Mouse (Mus musculus) monocyte, adult 2 months (primary cell): ENCODE results near the gene Asah2.
A peak's percentile ranks its signal among the peaks of the same experiment; 100 is the strongest.
"Not testable (repeated sequence)": the region's sequence is repeated elsewhere in the genome, so short reads cannot be mapped to it uniquely, and the experiment has no call there.

Experiments
- DNase-seq, 2 experiments: peaks; one replicate each; pipeline ENCODE4 v3.0.0; 2022; ENCODE audit warnings: low spot score in 2 of 2, low read depth in 1 of 2

Asah2 gene

GRCm38 (mm10) chr19:32107771-32108306, at the start of gene Asah2:
Gene Asah2 (minus strand): TSS chr19:32108211.
- peak in 1 of 2 experiments; percentile 47 for DNase-seq

DNA sequence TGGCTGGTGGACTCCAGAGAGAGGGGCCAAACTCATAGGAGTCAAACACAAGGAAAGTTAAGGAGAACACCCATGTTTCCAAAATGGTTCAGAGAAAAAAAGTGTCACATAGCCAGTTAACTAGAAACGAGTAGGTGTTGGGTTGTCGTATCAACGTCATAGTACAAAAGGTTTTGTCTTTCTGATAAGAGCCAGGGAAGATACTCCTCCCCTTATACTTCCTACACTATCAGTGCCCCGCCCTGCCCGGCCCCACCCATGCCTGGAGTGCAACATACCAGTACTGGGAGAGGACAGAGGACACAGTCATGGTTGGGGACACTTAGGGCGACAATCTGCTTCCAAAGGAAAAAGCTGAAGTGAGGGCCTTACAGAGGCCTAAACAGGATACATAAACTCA, 49.0 kb upstream of the Asah2 start:
- no peak for DNase-seq

GRCm38 (mm10) chr19:32152529-32152928, 44.5 kb upstream of the Asah2 start:
- no peak for DNase-seq

- no peak for DNase-seq
Observed at GRCm38 (mm10) chr19:32148710-32149109, 40.7 kb upstream of the Asah2 start.

DNA sequence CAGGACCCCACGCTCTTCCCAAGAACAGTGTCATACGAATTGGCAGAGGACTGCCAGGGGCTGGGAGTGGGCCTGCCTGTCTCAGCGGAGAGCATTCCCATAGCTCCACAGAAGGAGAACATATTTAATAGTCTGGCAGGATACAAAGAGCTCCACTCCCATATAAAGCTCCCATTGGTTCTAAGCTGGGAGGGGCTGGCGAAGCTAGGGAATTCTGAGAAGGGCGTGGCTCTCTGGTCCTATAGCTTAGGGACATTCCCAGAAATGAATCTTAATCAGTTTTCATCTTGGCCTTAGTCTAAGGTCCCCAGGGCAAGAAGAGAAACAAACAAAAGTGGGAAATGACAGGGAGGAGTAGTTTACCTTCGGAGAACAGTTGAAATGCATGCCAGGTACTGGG, 34.4 kb upstream of the Asah2 start:
- DNase-seq, result no peak

- DNase-seq, result no peak
Observed at GRCm38 (mm10) chr19:32138361-32139088, 30.5 kb upstream of the Asah2 start.

DNA sequence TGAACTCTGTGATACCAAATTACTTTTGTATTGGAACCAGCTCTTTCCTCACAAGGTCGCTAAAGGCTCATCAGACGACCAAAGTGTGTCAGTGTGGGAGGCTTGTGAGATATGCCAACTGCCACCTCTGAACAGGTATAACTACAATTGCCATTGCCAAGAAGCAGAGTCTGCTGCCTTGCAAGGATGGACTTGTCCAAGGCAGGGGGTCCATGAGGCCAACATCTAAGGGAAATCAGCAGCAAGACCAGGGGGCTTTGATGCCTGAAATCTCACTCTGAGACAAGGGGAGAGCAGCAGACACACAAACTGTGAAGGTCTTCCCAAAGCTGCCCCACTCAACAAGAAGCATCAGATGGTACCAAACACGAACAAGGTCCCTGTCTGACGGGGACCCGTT, 29.9 kb upstream of the Asah2 start:
- no peak for DNase-seq

DNA sequence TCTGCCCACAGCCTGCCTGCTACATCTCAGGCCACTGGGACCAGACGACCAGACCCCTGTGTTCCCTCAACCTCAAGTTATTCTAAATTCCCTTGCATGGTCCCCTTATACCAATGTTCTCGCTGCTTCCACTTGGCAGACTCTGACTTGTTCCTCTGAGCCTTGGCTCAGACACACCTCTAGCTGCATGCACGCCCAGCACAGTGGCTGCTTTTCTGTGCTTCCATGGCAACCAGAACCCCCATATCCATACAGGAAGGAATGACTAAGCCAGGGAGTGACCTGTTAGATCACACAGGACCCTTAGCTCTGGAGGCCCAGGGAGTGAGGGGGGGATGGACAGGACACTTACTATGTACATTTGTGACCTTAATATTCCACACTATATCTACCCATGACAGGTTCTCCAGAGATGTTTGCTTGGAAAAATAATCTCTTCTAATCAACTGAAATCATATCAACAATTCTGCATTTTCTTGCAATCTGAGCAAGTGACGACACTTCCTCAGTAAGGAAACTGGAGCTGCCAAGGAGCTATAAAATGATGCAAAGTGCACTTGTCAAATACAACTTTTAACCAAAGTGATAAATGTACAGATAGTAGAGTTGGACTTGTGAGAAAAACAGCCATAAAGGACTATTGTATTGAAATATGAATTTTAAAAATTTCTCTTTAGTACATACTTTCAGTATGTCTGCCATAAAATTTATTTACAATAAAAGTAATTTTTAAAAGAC, 29.0 kb upstream of the Asah2 start:
- no peak for DNase-seq

- not testable (repeated sequence) for DNase-seq
Observed at GRCm38 (mm10) chr19:32131707-32132488, 23.9 kb upstream of the Asah2 start.

GRCm38 (mm10) chr19:32129281-32129680, 21.3 kb upstream of the Asah2 start:
- DNase-seq, result no peak

GRCm38 (mm10) chr19:32127180-32127850, 19.3 kb upstream of the Asah2 start:
- DNase-seq, result no peak

DNA sequence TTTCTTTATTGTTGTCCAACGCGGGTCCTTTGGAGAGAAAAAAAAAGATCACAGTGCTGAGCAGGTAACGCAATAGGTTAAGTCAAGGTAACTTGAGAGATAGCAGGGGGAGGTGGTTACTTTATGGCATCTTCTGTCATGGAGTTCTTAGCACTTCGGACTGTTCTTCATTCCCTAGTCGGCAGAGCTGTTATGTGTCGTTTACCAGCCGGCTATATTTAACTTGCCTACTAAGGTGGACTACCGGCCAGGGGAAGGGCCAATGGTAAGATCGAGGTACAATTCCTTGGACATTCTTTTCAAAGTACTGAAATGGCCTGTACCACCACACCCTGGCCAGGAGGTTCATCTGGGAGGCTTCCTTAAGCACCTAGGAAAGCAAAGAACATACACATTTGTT, 16.1 kb upstream of the Asah2 start:
- no peak for DNase-seq

DNA sequence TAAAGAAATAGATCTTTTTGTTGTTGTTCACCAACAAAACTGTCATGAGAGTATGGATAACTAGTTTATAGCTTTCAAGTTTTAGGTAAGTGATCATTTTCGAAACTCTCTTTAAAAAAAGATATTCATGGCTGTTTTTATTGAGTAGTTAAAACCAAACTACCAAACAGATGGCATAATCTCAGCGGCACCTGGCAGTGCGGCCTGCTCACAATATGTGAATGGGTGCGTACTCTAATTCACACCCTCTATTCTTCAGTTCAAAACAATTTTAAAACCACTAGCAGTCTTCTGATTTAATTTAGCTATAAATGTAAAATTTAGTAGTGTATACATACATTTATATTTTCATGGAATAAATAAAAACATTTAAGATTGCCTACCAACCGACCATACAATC, 15.2 kb upstream of the Asah2 start:
- DNase-seq, result no peak

GRCm38 (mm10) chr19:32120798-32121197, 12.8 kb upstream of the Asah2 start:
- DNase-seq, result no peak

DNA sequence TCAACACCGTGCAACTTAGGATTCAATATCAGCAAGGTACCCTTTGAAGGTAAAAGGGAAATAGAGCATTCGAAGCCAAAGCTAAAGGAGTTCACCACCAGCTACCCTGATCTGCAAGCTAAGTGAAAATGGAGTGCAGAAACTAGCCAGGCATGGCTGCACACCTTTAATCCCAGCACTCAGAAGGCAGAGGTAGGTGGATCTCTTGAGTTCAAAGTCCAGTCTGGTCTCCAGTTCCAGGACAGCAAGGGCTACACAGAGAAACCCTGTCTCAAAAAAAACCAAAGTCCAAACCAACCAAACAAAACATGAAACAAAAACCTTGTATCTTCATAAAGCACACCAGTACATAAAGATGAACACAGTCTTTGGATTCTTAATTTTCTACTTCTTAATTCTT, 11.7 kb upstream of the Asah2 start:
- no peak for DNase-seq

DNA sequence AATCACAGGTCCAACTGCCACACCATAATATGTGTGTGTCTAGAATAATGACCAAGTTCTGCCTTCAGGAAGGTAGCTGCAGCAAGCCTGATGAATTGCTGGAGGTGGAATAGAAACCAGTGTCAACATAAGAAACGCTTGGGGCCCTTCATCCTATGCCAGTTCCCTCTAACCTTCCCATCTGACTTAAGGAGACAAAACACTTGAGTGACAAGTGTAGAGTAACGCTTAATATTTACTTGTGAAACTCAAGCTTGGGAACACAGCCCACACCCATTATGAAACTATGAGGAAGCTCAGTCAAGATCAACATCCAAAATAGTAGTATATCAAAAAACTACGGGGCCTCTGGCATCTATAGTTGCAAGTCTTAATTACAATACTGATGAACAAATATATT, 10.5 kb upstream of the Asah2 start:
- no peak for DNase-seq

DNA sequence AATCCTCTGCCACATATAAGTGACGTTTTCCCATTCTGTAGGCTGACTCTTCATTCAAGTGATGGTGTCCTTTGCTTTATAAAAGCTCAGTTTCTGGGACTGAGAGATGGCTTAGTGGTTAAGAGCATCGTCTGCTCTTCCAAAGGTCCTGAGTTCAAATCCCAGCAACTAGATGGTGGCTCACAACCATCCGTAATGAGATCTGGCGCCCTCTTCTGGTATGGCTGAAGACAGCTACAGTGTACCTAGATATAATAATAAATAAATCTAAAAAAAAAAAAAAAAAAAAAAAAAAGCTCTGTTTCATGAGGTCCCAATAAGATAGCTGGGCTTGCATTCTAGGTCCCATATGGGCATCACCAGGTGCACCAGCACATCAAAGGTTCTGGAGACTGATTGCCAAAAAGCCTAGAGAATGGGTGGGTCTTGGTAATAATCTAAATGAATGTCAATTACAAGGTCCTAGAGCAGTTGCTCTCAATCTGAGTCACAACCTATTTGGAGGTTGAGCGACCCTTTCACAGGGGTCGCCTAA, 9.5 kb upstream of the Asah2 start:
- DNase-seq, result no peak

DNA sequence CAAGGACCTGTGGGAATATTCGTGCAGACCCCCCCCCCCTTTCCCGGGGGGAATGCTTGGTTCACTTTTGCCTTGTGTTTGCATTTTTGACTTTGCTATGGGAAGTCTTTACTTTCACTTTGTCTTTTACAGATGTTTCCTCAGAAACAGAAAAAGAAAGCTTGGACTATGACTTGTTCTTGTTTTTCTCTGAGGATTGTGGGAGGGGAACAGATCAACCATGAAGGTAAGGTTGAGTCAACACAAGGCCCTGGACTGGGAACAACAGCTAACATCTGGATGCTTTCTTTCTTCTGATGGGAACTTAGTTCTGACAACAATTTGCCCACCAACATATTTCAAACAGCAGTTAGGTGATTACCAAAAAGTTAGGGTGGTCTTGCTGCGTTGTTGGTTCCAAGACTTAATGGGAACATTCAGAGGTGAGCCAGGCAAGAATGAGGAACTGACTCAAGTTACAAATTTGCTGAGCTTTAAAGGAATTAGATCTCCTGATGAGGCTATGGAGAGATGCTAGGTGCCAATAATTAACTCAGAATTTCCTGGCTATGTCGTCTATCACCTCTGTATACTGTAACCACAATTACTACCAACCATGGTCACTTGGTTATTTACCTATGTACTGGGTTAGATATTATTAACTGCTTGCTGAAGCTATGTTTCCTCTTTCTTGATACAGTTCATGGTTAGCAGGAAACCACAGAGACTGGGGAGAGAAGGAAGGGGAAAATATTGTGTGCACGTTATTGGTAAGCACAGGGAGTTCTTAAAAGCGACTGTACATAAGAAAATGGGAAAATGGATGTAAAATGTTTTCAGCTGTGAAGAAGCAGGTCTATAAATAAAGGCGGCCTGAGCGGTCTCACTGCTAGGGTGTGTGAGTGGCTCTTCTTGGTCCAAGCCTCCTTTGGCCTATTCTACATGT, 4.1 kb upstream of the Asah2 start:
- no peak for DNase-seq

DNA sequence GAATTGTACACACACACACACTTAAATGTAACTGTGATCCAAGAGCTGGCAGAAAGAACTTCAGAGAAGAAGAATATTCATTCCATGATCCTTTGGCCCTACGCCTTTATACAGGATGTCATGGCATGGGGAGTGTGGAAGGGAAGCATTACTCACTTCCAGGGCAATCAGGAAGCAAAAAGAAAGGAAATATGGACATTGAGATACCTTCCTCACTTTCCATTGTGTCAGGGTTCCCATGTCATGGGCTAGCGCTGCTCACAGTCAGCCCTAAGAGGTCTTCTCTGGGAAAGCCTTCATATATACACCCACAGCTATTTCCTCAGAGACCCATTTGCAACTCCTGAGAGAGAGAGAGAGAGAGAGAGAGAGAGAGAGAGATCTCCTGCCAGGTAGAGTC, 1.3 kb downstream of the Asah2 start:
- no peak for DNase-seq

DNA sequence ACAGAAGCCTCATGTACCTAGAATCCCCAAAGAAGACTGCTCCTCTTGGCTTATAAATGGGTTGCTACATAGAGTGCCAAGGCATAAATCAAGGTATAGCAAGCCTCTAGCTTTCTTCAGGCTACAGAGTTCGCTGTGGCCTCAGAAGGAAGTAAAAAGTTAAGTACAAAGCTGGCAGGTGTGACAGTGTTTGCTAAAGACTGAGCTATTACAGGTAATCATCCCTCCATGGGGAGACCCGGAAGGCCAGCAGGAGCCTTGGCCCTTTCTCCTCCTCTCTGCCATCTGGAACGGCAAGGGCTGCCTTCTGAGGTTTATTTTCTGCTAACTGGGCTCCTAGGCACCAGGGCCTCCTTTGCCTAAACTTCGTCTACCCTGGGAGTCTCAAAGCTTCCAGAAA, 3.8 kb downstream of the Asah2 start:
- DNase-seq, result no peak
